Mouse (Mus musculus): ENCODE data around the gene Lactbl1. TPM values are rescaled to one million over a fixed set of nuclear protein-coding genes. Genes with fewer than 3 reads are reported as not detected.

Gene Lactbl1
- polyA plus RNA-seq (2016; fragmentation: Nextera tagmentation; extraction: Ambion mirVana) = not detected in 2 replicates

- Histone ChIP-seq H3K36me3 (replicated peaks) (no peaks in the 10 kb centered on the region), H3K27me3 (ENCODE audit: poor library complexity, severe bottlenecking) (no peaks in the 10 kb centered on the region), H3K4me3 (no peak within 1 kb of the TSS), H3K27ac (no peak within 1 kb of the TSS), H3K4me1 (peaks cover 18% of the 10 kb centered on the region), H3K9me3 (no peaks in the 10 kb centered on the region)
- 36% methylated on average over 6 of the region's 6 CpGs for WGBS
- no peak for DNase-seq (ENCODE audit: extremely low spot score, low spot score)
These were observed at the start of gene Lactbl1 for GRCm38 (mm10) chr4:136622388-136622787. Lactbl1 (plus strand) TSS chr4:136622621.

- no peaks in the 10 kb centered on the region for H3K27me3 ChIP-seq (ENCODE audit: poor library complexity, severe bottlenecking)
- H3K27ac ChIP-seq = no peak overlapping the region
- peaks cover 35% of the 10 kb centered on the region for H3K36me3 ChIP-seq (replicated peaks)
- no peak for DNase-seq (ENCODE audit: extremely low spot score, low spot score)
- 96% methylated on average over 3 of the region's 3 CpGs for WGBS
- H3K9me3 ChIP-seq = no peaks in the 10 kb centered on the region
- no peak overlapping the region for H3K4me3 ChIP-seq
- peaks cover 2% of the 10 kb centered on the region for H3K4me1 ChIP-seq
These were observed 40.5 kb upstream of the Lactbl1 start for GRCm38 (mm10) chr4:136581885-136582284.

GRCm38 (mm10) chr4:136587221-136587827 is 35.1 kb upstream of the Lactbl1 start:
- Histone ChIP-seq H3K27me3 (ENCODE audit: poor library complexity, severe bottlenecking) (no peaks in the 10 kb centered on the region), H3K4me3 (no peak overlapping the region), H3K4me1 (peaks cover 17% of the 10 kb centered on the region), H3K36me3 (replicated peaks) (peaks cover 61% of the 10 kb centered on the region), H3K27ac (no peak overlapping the region), H3K9me3 (no peaks in the 10 kb centered on the region)
- DNase-seq (ENCODE audit: extremely low spot score, low spot score) = no peak
- 90% methylated on average over 4 of the region's 4 CpGs for WGBS

- no peak overlapping the region for H3K27ac ChIP-seq
- WGBS = 93% methylated on average over 4 of the region's 4 CpGs
- peaks cover 17% of the 10 kb centered on the region for H3K4me1 ChIP-seq
- H3K36me3 ChIP-seq (replicated peaks) = peaks cover 68% of the 10 kb centered on the region
- H3K27me3 ChIP-seq (ENCODE audit: poor library complexity, severe bottlenecking) = no peaks in the 10 kb centered on the region
- DNase-seq (ENCODE audit: extremely low spot score, low spot score) = no peak
- no peaks in the 10 kb centered on the region for H3K9me3 ChIP-seq
- H3K4me3 ChIP-seq = no peak overlapping the region
These were observed 34.4 kb upstream of the Lactbl1 start for GRCm38 (mm10) chr4:136588003-136588402.

GRCm38 (mm10) chr4:136592111-136592510 is 30.3 kb upstream of the Lactbl1 start:
- Histone ChIP-seq H3K36me3 (replicated peaks) (peaks cover 63% of the 10 kb centered on the region), H3K27ac (no peak overlapping the region), H3K9me3 (no peaks in the 10 kb centered on the region), H3K4me3 (no peak overlapping the region), H3K27me3 (ENCODE audit: poor library complexity, severe bottlenecking) (no peaks in the 10 kb centered on the region), H3K4me1 (peaks cover 29% of the 10 kb centered on the region)
- WGBS = 82% methylated on average over 4 of the region's 4 CpGs
- DNase-seq (ENCODE audit: extremely low spot score, low spot score) = no peak

- no peaks in the 10 kb centered on the region for H3K27me3 ChIP-seq (ENCODE audit: poor library complexity, severe bottlenecking)
- H3K36me3 ChIP-seq (replicated peaks) = peaks cover 63% of the 10 kb centered on the region
- H3K27ac ChIP-seq = no peak overlapping the region
- no peaks in the 10 kb centered on the region for H3K9me3 ChIP-seq
- whole genome bisulfite sequencing = 84% methylated on average over 2 of the region's 2 CpGs
- H3K4me3 ChIP-seq = no peak overlapping the region
- peaks cover 21% of the 10 kb centered on the region; the same call in 1 of the 2 replicates for H3K4me1 ChIP-seq
- no peak for DNase-seq (ENCODE audit: extremely low spot score, low spot score)
These were observed 28.4 kb upstream of the Lactbl1 start for GRCm38 (mm10) chr4:136594006-136594405.

GRCm38 (mm10) chr4:136595221-136595620 is 27.2 kb upstream of the Lactbl1 start:
- no peak overlapping the region for H3K27ac ChIP-seq
- no peaks in the 10 kb centered on the region for H3K27me3 ChIP-seq (ENCODE audit: poor library complexity, severe bottlenecking)
- no peak overlapping the region for H3K4me3 ChIP-seq
- no peaks in the 10 kb centered on the region for H3K9me3 ChIP-seq
- DNase-seq (ENCODE audit: extremely low spot score, low spot score) = no peak
- H3K4me1 ChIP-seq = peaks cover 19% of the 10 kb centered on the region
- WGBS = 92% methylated on average over 6 of the region's 6 CpGs
- H3K36me3 ChIP-seq (replicated peaks) = peaks cover 61% of the 10 kb centered on the region

- Histone ChIP-seq H3K27ac (no peak overlapping the region), H3K4me3 (no peak overlapping the region), H3K4me1 (peaks cover 38% of the 10 kb centered on the region), H3K36me3 (replicated peaks) (peaks cover 36% of the 10 kb centered on the region), H3K9me3 (no peaks in the 10 kb centered on the region), H3K27me3 (ENCODE audit: poor library complexity, severe bottlenecking) (no peaks in the 10 kb centered on the region)
- no peak for DNase-seq (ENCODE audit: extremely low spot score, low spot score)
- WGBS = 96% methylated on average over 7 of the region's 7 CpGs
These were observed 24.0 kb upstream of the Lactbl1 start for GRCm38 (mm10) chr4:136598268-136598876.

- Histone ChIP-seq H3K27me3 (ENCODE audit: poor library complexity, severe bottlenecking) (no peaks in the 10 kb centered on the region), H3K4me3 (peak overlapping the region; percentile 100; the same call in 1 of the 2 replicates), H3K4me1 (peaks cover 28% of the 10 kb centered on the region), H3K27ac (no peak overlapping the region), H3K36me3 (replicated peaks) (peaks cover 27% of the 10 kb centered on the region), H3K9me3 (no peaks in the 10 kb centered on the region)
- no peak for DNase-seq (ENCODE audit: extremely low spot score, low spot score)
- WGBS = 95% methylated on average over 3 of the region's 3 CpGs
These were observed 22.6 kb upstream of the Lactbl1 start for GRCm38 (mm10) chr4:136599869-136600268.

GRCm38 (mm10) chr4:136600536-136600935 is 21.9 kb upstream of the Lactbl1 start:
- Histone ChIP-seq H3K4me3 (peak overlapping the region; percentile 100), H3K4me1 (peaks cover 25% of the 10 kb centered on the region), H3K36me3 (replicated peaks) (peaks cover 25% of the 10 kb centered on the region), H3K27me3 (ENCODE audit: poor library complexity, severe bottlenecking) (no peaks in the 10 kb centered on the region), H3K27ac (no peak overlapping the region), H3K9me3 (no peaks in the 10 kb centered on the region)
- DNase-seq (ENCODE audit: extremely low spot score, low spot score) = no peak
- 89% methylated on average over 2 of the region's 2 CpGs for WGBS

- peak overlapping the region; percentile 99 for H3K27ac ChIP-seq
- 6% methylated on average over 13 of the region's 13 CpGs for WGBS
- H3K27me3 ChIP-seq (ENCODE audit: poor library complexity, severe bottlenecking) = no peaks in the 10 kb centered on the region
- H3K4me3 ChIP-seq = peak overlapping the region; percentile 100
- H3K36me3 ChIP-seq (replicated peaks) = peaks cover 25% of the 10 kb centered on the region
- H3K4me1 ChIP-seq = peaks cover 22% of the 10 kb centered on the region
- peak; percentile 19 for DNase-seq (ENCODE audit: extremely low spot score, low spot score)
- no peaks in the 10 kb centered on the region for H3K9me3 ChIP-seq
These were observed 20.9 kb upstream of the Lactbl1 start for GRCm38 (mm10) chr4:136601476-136601875.

GRCm38 (mm10) chr4:136602018-136602554 is 20.3 kb upstream of the Lactbl1 start:
- H3K9me3 ChIP-seq = no peaks in the 10 kb centered on the region
- WGBS = 1% methylated on average over 60 of the region's 68 CpGs
- peak overlapping the region; percentile 99 for H3K27ac ChIP-seq
- peaks cover 25% of the 10 kb centered on the region for H3K36me3 ChIP-seq (replicated peaks)
- peak overlapping the region; percentile 100 for H3K4me3 ChIP-seq
- no peaks in the 10 kb centered on the region for H3K27me3 ChIP-seq (ENCODE audit: poor library complexity, severe bottlenecking)
- peaks cover 22% of the 10 kb centered on the region for H3K4me1 ChIP-seq
- DNase-seq (ENCODE audit: extremely low spot score, low spot score) = peak; percentile 60

GRCm38 (mm10) chr4:136602568-136602967 is 19.9 kb upstream of the Lactbl1 start, which contains the start of gene Kdm1a:
Kdm1a (minus strand) TSS chr4:136602723.
- WGBS = under 1% methylated on average over 45 of the region's 45 CpGs
- peak; percentile 95 for DNase-seq (ENCODE audit: extremely low spot score, low spot score)
- H3K27me3 ChIP-seq (ENCODE audit: poor library complexity, severe bottlenecking) = no peaks in the 10 kb centered on the region
- H3K9me3 ChIP-seq = no peaks in the 10 kb centered on the region
- peak within 1 kb of the TSS; percentile 100 for H3K4me3 ChIP-seq
- H3K36me3 ChIP-seq (replicated peaks) = peaks cover 23% of the 10 kb centered on the region
- peak within 1 kb of the TSS; percentile 99 for H3K27ac ChIP-seq
- peaks cover 22% of the 10 kb centered on the region for H3K4me1 ChIP-seq
